Mouse (Mus musculus) megakaryocyte, embryonic 14.5 days (primary cell): ENCODE measurements around the gene Aplp2.

Experiments
- FLI1 ChIP-seq: IDR thresholded peaks from 2 replicates; pipeline ENCODE4 v1.6.1; 2012; ENCODE audit warnings: low read length, inconsistent platforms, mixed read lengths
- GATA1 ChIP-seq: IDR thresholded peaks from 3 replicates; pipeline ENCODE4 v1.6.1; 2012; ENCODE audit warnings: mixed read lengths, low read length, inconsistent platforms, borderline replicate concordance

DNA sequence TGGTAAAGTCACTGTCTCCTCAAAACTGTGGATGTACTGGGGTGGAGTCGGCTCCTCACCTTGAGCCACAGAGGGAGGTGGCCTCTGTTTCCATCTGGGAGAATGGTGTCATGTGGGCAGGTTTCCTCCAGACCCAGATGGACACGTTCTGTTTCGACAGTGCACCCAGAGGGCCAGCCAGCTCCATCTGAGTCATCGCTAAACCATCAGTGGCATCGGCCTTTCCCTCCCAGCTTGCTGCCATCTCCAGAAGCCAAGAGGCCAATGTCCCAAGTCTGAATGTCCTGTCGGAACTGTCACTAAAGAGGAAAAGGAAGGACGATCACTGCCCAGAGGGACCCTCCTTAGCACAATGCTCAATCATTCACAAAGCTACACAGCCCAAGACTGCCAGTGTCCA, 85.5 kb downstream of the Aplp2 start:
- no peak for TF ChIP-seq GATA1
- no peak for TF ChIP-seq FLI1
